Mouse (Mus musculus) bone marrow macrophage, adult 2 months (primary cell): ENCODE data around the gene Hibch. TPM values are rescaled to one million over a fixed set of nuclear protein-coding genes. Genes with fewer than 3 reads are reported as not detected.

Experiments used
- H3K27ac ChIP-seq: 2 replicates; pipeline ENCODE4 v1.5.1; 2012; ENCODE audit warnings: low read depth, low read length; ENCODE audit not compliant: insufficient read depth
- H3K4me1 ChIP-seq: 2 replicates; pipeline ENCODE4 v1.6.1; 2012; ENCODE audit warnings: low read length; ENCODE audit not compliant: control insufficient read depth, insufficient read depth
- H3K4me3 ChIP-seq: 2 replicates; pipeline ENCODE4 v1.5.1; 2012; ENCODE audit warnings: mild to moderate bottlenecking, low read length, moderate library complexity; ENCODE audit not compliant: insufficient read depth
- CTCF ChIP-seq: IDR thresholded peaks from 2 replicates; pipeline ENCODE4 v1.5.1; 2012; ENCODE audit warnings: low read depth, mild to moderate bottlenecking, low read length, moderate library complexity
- POLR2A ChIP-seq: IDR thresholded peaks from 2 replicates; pipeline ENCODE4 v1.6.1; 2012; ENCODE audit warnings: mild to moderate bottlenecking, low read depth, low read length, borderline replicate concordance
- polyA plus RNA-seq: library from polyadenylated mRNA; stranded (reverse); fragments of >200 nt; gene quantifications from 2 replicates; pipeline ENCODE4 v1.2.4, GENCODE M21; 2012; ENCODE audit not compliant: missing spikeins, insufficient read depth, insufficient read length

Gene Hibch
- polyA plus RNA-seq, 1 experiment = 14.3 TPM

GRCm38 (mm10) chr1:52952551-52953397 is 108.0 kb downstream of the Hibch start:
- H3K27ac ChIP-seq = no peak overlapping the region

GRCm38 (mm10) chr1:52953548-52953947 is 108.8 kb downstream of the Hibch start:
- H3K4me3 ChIP-seq = no peak overlapping the region
- no peak overlapping the region for H3K27ac ChIP-seq
- TF ChIP-seq CTCF = no peak
- no peak for TF ChIP-seq POLR2A
- H3K4me1 ChIP-seq = peaks cover 10% of the 10 kb centered on the region

More at GRCm38 (mm10) chr1:52952551-52953397, 108.0 kb downstream of the Hibch start:
- H3K4me1 ChIP-seq = peaks cover 10% of the 10 kb centered on the region
- peak overlapping the region; percentile 40 for H3K4me3 ChIP-seq
- no peak for TF ChIP-seq CTCF
- no peak for TF ChIP-seq POLR2A

- H3K4me1 ChIP-seq = peaks cover 10% of the 10 kb centered on the region
- TF ChIP-seq POLR2A = no peak
- no peak for TF ChIP-seq CTCF
- no peak overlapping the region for H3K4me3 ChIP-seq
- H3K27ac ChIP-seq = no peak overlapping the region
Measured at GRCm38 (mm10) chr1:52954456-52954855, 109.7 kb downstream of the Hibch start.

GRCm38 (mm10) chr1:52955102-52955501 is 110.4 kb downstream of the Hibch start:
- Histone ChIP-seq H3K4me3 (no peak overlapping the region), H3K27ac (no peak overlapping the region), H3K4me1 (peaks cover 15% of the 10 kb centered on the region)
- TF ChIP-seq POLR2A = no peak
- TF ChIP-seq CTCF = peak; percentile 57

GRCm38 (mm10) chr1:52956746-52957145 is 112.0 kb downstream of the Hibch start:
- H3K4me3 ChIP-seq = no peak overlapping the region
- no peak overlapping the region for H3K27ac ChIP-seq
- peaks cover 15% of the 10 kb centered on the region for H3K4me1 ChIP-seq
- TF ChIP-seq CTCF = no peak
- no peak for TF ChIP-seq POLR2A

- peaks cover 21% of the 10 kb centered on the region for H3K4me1 ChIP-seq
- H3K4me3 ChIP-seq = no peak overlapping the region
- peak overlapping the region; percentile 65 for H3K27ac ChIP-seq
- TF ChIP-seq CTCF (no peak), POLR2A (no peak)
Measured at GRCm38 (mm10) chr1:52960191-52960590, 115.5 kb downstream of the Hibch start.

GRCm38 (mm10) chr1:52963097-52963496 is 118.4 kb downstream of the Hibch start:
- Histone ChIP-seq H3K27ac (peak overlapping the region; percentile 27; the same call in 1 of the 2 replicates), H3K4me1 (peaks cover 21% of the 10 kb centered on the region), H3K4me3 (no peak overlapping the region)
- TF ChIP-seq POLR2A (no peak), CTCF (no peak)

- Histone ChIP-seq H3K27ac (no peak overlapping the region), H3K4me1 (peaks cover 21% of the 10 kb centered on the region), H3K4me3 (no peak overlapping the region)
- no peak for TF ChIP-seq CTCF
- no peak for TF ChIP-seq POLR2A
Measured at GRCm38 (mm10) chr1:52964581-52964980, 119.9 kb downstream of the Hibch start.

Other genes starting within 250 kb of the Hibch start
- gene Nemp2, start 214.2 kb upstream of the Hibch start, polyA plus RNA-seq = 10.2 and 11.6 TPM in 2 replicates
- 38.7 and 44.1 TPM in 2 replicates for gene Mfsd6, start 117.5 kb upstream of the Hibch start, polyA plus RNA-seq
- gene Inpp1, start 27.2 kb upstream of the Hibch start, polyA plus RNA-seq = 11.6 and 12.0 TPM in 2 replicates
- gene 1700019D03Rik, start 175.2 kb downstream of the Hibch start, polyA plus RNA-seq = not detected in 2 replicates
- not detected in 2 replicates for gene Mstn, start 216.7 kb downstream of the Hibch start, polyA plus RNA-seq